Mouse (Mus musculus) CH12.LX (cell line): Measurements from ENCODE around the gene Gm28729. TPM values are rescaled to one million over a fixed set of nuclear protein-coding genes. Genes with fewer than 3 reads are reported as not detected.

Experiments used
- DNase-seq: peaks from one replicate; pipeline ENCODE4 v3.0.0-alpha.2; 2013; ENCODE audit errors: extremely low read depth
- H3K27ac ChIP-seq: 2 replicates; pipeline ENCODE4 v1.5.1; 2012; ENCODE audit warnings: low read depth, mild to moderate bottlenecking, control low read depth, moderate library complexity; ENCODE audit not compliant: insufficient read depth
- H3K27me3 ChIP-seq: replicated peaks from 2 replicates; pipeline ENCODE3; 2012; ENCODE audit warnings: inconsistent platforms
- H3K36me3 ChIP-seq, 2 experiments: replicated peaks in 1 of 2; 2 replicates each; pipeline versions ENCODE3 to v1.6.1; 2012; ENCODE audit warnings: inconsistent platforms in 1 of 2, low read length in 1 of 2, mild to moderate bottlenecking in 1 of 2, mixed read lengths in 1 of 2, moderate library complexity in 1 of 2; ENCODE audit not compliant: control insufficient read depth in 1 of 2, insufficient read depth in 1 of 2
- H3K4me1 ChIP-seq, 2 experiments: 2 replicates each; pipeline ENCODE4 v1.6.1; 2012; ENCODE audit warnings: inconsistent platforms in 1 of 2, moderate library complexity in 1 of 2; ENCODE audit not compliant: insufficient read depth in 2 of 2, control insufficient read depth in 1 of 2
- H3K4me2 ChIP-seq: 2 replicates; pipeline ENCODE4 v1.6.1; 2012; ENCODE audit warnings: low read depth, mild to moderate bottlenecking, control low read depth; ENCODE audit not compliant: poor library complexity, insufficient read depth, severe bottlenecking
- H3K4me3 ChIP-seq, 3 experiments: fragments of 150-350 bp in 1 of 3; sonication (generic) in 1 of 3; replicated peaks in 1 of 3; 2 replicates each; pipeline versions ENCODE3 to v1.5.1; 2011 to 2012; ENCODE audit warnings: low read depth in 2 of 3, low read length in 2 of 3, mild to moderate bottlenecking in 2 of 3, moderate library complexity in 2 of 3, control low read depth in 1 of 3, improper control_type of control experiment in 1 of 3, inconsistent platforms in 1 of 3, mixed read lengths in 1 of 3; ENCODE audit not compliant: poor library complexity in 1 of 3
- H3K79me2 ChIP-seq: replicated peaks from 2 replicates; pipeline ENCODE4 v1.6.1; 2012; ENCODE audit warnings: mild to moderate bottlenecking, moderate library complexity; ENCODE audit not compliant: control insufficient read depth, poor library complexity, insufficient read depth, severe bottlenecking; ENCODE audit errors: extremely low read depth
- H3K9ac ChIP-seq: 2 replicates; pipeline ENCODE4 v1.6.1; 2012; ENCODE audit warnings: low read depth, mild to moderate bottlenecking, control low read depth, moderate library complexity; ENCODE audit not compliant: insufficient read depth
- H3K9me3 ChIP-seq: replicated peaks from 2 replicates; pipeline ENCODE3; 2012; ENCODE audit warnings: low read length, inconsistent platforms, mixed read lengths
- BHLHE40 ChIP-seq: IDR thresholded peaks from 2 replicates; pipeline ENCODE4 v1.6.1; 2011; ENCODE audit warnings: mild to moderate bottlenecking, low read depth, low read length, improper control_type of control experiment
- CTCF ChIP-seq, 2 experiments: IDR thresholded peaks in 1 of 2; conservative IDR thresholded peaks in 1 of 2; 2 replicates each; pipeline ENCODE4 v1.5.1; 2011 to 2012; ENCODE audit warnings: low read depth in 2 of 2, low read length in 2 of 2, improper control_type of control experiment in 1 of 2, inconsistent platforms in 1 of 2, mild to moderate bottlenecking in 1 of 2, moderate library complexity in 1 of 2
- E2F4 ChIP-seq: IDR thresholded peaks from 2 replicates; pipeline ENCODE4 v1.6.1; 2011; ENCODE audit warnings: low read depth, low read length, improper control_type of control experiment; ENCODE audit not compliant: insufficient replicate concordance
- ELF1 ChIP-seq: IDR thresholded peaks from 2 replicates; pipeline ENCODE4 v1.6.1; 2014; ENCODE audit warnings: low read depth, mild to moderate bottlenecking, inconsistent platforms, low read length, improper control_type of control experiment
- GABPA ChIP-seq: IDR thresholded peaks from 2 replicates; pipeline ENCODE4 v1.6.1; 2012; ENCODE audit warnings: low read depth, low read length, improper control_type of control experiment, inconsistent platforms; ENCODE audit not compliant: insufficient replicate concordance
- HCFC1 ChIP-seq: IDR thresholded peaks from 2 replicates; pipeline ENCODE4 v1.6.1; 2012; ENCODE audit warnings: low read depth, mild to moderate bottlenecking, inconsistent platforms, low read length, improper control_type of control experiment
- IRF4 ChIP-seq: IDR thresholded peaks from 2 replicates; pipeline ENCODE4 v1.6.1; 2014; ENCODE audit warnings: low read depth, mild to moderate bottlenecking, inconsistent platforms, low read length, improper control_type of control experiment
- JUN ChIP-seq: IDR thresholded peaks from 2 replicates; pipeline ENCODE4 v1.6.1; 2011; ENCODE audit warnings: low read depth, mild to moderate bottlenecking, low read length, improper control_type of control experiment, moderate library complexity; ENCODE audit not compliant: insufficient read depth
- JUND ChIP-seq: conservative IDR thresholded peaks from 2 replicates; pipeline ENCODE4 v1.6.1; 2011; ENCODE audit warnings: low read depth, low read length, improper control_type of control experiment
- MAFK ChIP-seq: IDR thresholded peaks from 2 replicates; pipeline ENCODE4 v1.6.1; 2011; ENCODE audit warnings: low read length, improper control_type of control experiment; ENCODE audit not compliant: insufficient replicate concordance
- MEF2A ChIP-seq: IDR thresholded peaks from 2 replicates; pipeline ENCODE4 v1.6.1; 2014; ENCODE audit warnings: low read depth, mild to moderate bottlenecking, inconsistent platforms, low read length, improper control_type of control experiment, borderline replicate concordance
- MXI1 ChIP-seq: IDR thresholded peaks from 2 replicates; pipeline ENCODE4 v1.6.1; 2011; ENCODE audit warnings: mild to moderate bottlenecking, low read depth, low read length, improper control_type of control experiment
- POLR2A ChIP-seq: IDR thresholded peaks from 2 replicates; pipeline ENCODE4 v1.6.1; 2011; ENCODE audit warnings: low read depth, mild to moderate bottlenecking, improper control_type of control experiment, low read length
- POLR2AphosphoS2 ChIP-seq: IDR thresholded peaks from 2 replicates; pipeline ENCODE4 v1.6.1; 2011; ENCODE audit warnings: low read depth, low read length, improper control_type of control experiment
- RAD21 ChIP-seq: IDR thresholded peaks from 2 replicates; pipeline ENCODE4 v1.6.1; 2011; ENCODE audit warnings: low read depth, mild to moderate bottlenecking, low read length, improper control_type of control experiment, moderate library complexity
- RCOR1 ChIP-seq: conservative IDR thresholded peaks from 2 replicates; pipeline ENCODE4 v1.6.1; 2012; ENCODE audit warnings: low read depth, mild to moderate bottlenecking, inconsistent platforms, low read length, improper control_type of control experiment
- SMC3 ChIP-seq: IDR thresholded peaks from 2 replicates; pipeline ENCODE4 v1.6.1; 2011; ENCODE audit warnings: low read depth, low read length, improper control_type of control experiment
- TCF12 ChIP-seq: IDR thresholded peaks from 2 replicates; pipeline ENCODE4 v1.6.1; 2014; ENCODE audit warnings: low read depth, mild to moderate bottlenecking, inconsistent platforms, low read length, improper control_type of control experiment
- UBTF ChIP-seq: IDR thresholded peaks from 2 replicates; pipeline ENCODE4 v1.6.1; 2012; ENCODE audit warnings: low read depth, mild to moderate bottlenecking, inconsistent platforms, low read length, improper control_type of control experiment, moderate library complexity
- ZC3H11A ChIP-seq: IDR thresholded peaks from 2 replicates; pipeline ENCODE4 v1.6.1; 2012; ENCODE audit warnings: low read depth, mild to moderate bottlenecking, inconsistent platforms, low read length, improper control_type of control experiment
- ZKSCAN1 ChIP-seq: IDR thresholded peaks from 2 replicates; pipeline ENCODE4 v1.6.1; 2012; ENCODE audit warnings: low read depth, inconsistent platforms, low read length, improper control_type of control experiment, borderline replicate concordance
- dilution Hi-C: fragments of 300-500 bp; cut with MboI; formaldehyde crosslinking; loops from 2 replicates; pipeline ENCODE4 v1.14.3; 2020; ENCODE audit warnings: low sequenced_read_pairs; ENCODE audit not compliant: extremely low pct_unique_long_range_greater_than_20kb, extremely low pct_ligation_motif_present
- in situ Hi-C: fragments of 300-500 bp; cut with MboI; formaldehyde crosslinking; loops from 3 replicates; pipeline ENCODE4 v1.14.3; 2019; ENCODE audit warnings: low sequenced_read_pairs, low pct_ligation_motif_present, low pct_unique_long_range_greater_than_20kb, mixed read lengths
- polyA plus RNA-seq: library from polyadenylated mRNA; unstranded; fragments of >175 nt; gene quantifications from 2 replicates; pipeline ENCODE4 v1.2.1, GENCODE M21; 2012; ENCODE audit warnings: low read depth; ENCODE audit not compliant: insufficient read length
- total RNA-seq, 2 experiments: library from RNA; depleted of rRNA; stranded (reverse); fragments of 300-350 nt in 1 of 2; fragments of >200 nt in 1 of 2; gene quantifications; 2 replicates each; pipeline ENCODE4 v1.2.3; 2012 to 2014

Gm28729 gene
- total and polyA plus RNA-seq, 3 experiments, result not detected

- Histone ChIP-seq H3K79me2 (no peaks in the 10 kb centered on the region), H3K4me3 (no peak overlapping the region), H3K27ac (no peak overlapping the region), H3K36me3 (peaks cover 24 to 50% of the 10 kb centered on the region in 2 experiments), H3K9me3 (no peaks in the 10 kb centered on the region), H3K4me2 (no peak overlapping the region), H3K9ac (no peak overlapping the region), H3K4me1 (peaks cover 0 to 13% of the 10 kb centered on the region in 2 experiments; a peak in 2 of 4 replicates), H3K27me3 (no peaks in the 10 kb centered on the region)
- no peak for DNase-seq
- TF ChIP-seq SMC3 (no peak), JUN (no peak), ZKSCAN1 (no peak), ZC3H11A (no peak), ELF1 (no peak), POLR2AphosphoS2 (no peak), UBTF (no peak), CTCF (conservative IDR thresholded peaks at IDR 0.05 in 1 of 2, IDR thresholded peaks at IDR 0.05 in 1 of 2; ENCODE audit: low read depth in 2 of 2, low read length in 2 of 2) (no peak), E2F4 (no peak), RCOR1 (no peak), MEF2A (no peak), JUND (no peak)
- in situ Hi-C loops (loop anchor here (5.0 kb wide), 1 partner anchor 245 kb away; no protein-coding TSS in a partner anchor), dilution Hi-C loops (no loop called here)
Measured at GRCm38 (mm10) chr9:96572754-96573153, 47.7 kb upstream of the Gm28729 start.

- DNase-seq, result no peak
- no peak overlapping the region for H3K4me2 ChIP-seq
- dilution Hi-C loops, result no loop called here
- H3K9ac ChIP-seq, result no peak overlapping the region
- TF ChIP-seq ZC3H11A, result no peak
- TF ChIP-seq GABPA, result no peak
- TF ChIP-seq IRF4, result no peak
- TF ChIP-seq RAD21, result no peak
- TF ChIP-seq POLR2A, result no peak
- no peak for TF ChIP-seq MAFK
- no peak for TF ChIP-seq HCFC1
- no peak for TF ChIP-seq TCF12
- TF ChIP-seq MXI1, result no peak
- no peak for TF ChIP-seq BHLHE40
- TF ChIP-seq, all 38 proteins: peak for 0
- in situ Hi-C loops, result no loop called here
- Histone ChIP-seq H3K4me3 (no peak overlapping the region), H3K36me3 (peaks cover 30 to 58% of the 10 kb centered on the region in 2 experiments), H3K27ac (no peak overlapping the region), H3K4me1 (no peaks in the 10 kb centered on the region), H3K27me3 (no peaks in the 10 kb centered on the region), H3K9me3 (no peaks in the 10 kb centered on the region), H3K79me2 (no peaks in the 10 kb centered on the region)
Measured at GRCm38 (mm10) chr9:96566470-96566996, 41.5 kb upstream of the Gm28729 start.
